Mouse (Mus musculus) ES-Bruce4 (cell line): ENCODE measurements at regions not wholly inside any gene's neighbourhood (a gene's known extent, or its start where the extent isn't known, plus 50 kb on each side); places are given as distances from the start of the nearest gene placed in this dataset.

Experiments
- CTCF ChIP-seq: IDR thresholded peaks from one replicate; pipeline ENCODE4 v1.8.1; 2011; ENCODE audit warnings: low read depth, low read length
- EP300 ChIP-seq: IDR thresholded peaks from 2 replicates; pipeline ENCODE4 v1.6.1; 2011; ENCODE audit warnings: low read depth, low read length; ENCODE audit not compliant: insufficient read depth

GRCm38 (mm10) chr1:137863506-137863905 is 312.0 kb downstream of the Ptprc start:
- TF ChIP-seq EP300 (no peak), CTCF (no peak)
